Mouse (Mus musculus) stomach, postnatal 0 days (tissue): ENCODE measurements at regions not wholly inside any gene's neighbourhood (a gene's known extent, or its start where the extent isn't known, plus 50 kb on each side); places are given as distances from the start of the nearest gene placed in this dataset.

Experiments used
- CTCF ChIP-seq: IDR thresholded peaks from 2 replicates; pipeline ENCODE4 v1.5.1; 2016; ENCODE audit warnings: antibody characterized with exemption, low read depth, mild to moderate bottlenecking, moderate library complexity
- EP300 ChIP-seq: optimal IDR thresholded peaks from 2 replicates; pipeline ENCODE3; 2016; ENCODE audit warnings: antibody characterized with exemption

DNA sequence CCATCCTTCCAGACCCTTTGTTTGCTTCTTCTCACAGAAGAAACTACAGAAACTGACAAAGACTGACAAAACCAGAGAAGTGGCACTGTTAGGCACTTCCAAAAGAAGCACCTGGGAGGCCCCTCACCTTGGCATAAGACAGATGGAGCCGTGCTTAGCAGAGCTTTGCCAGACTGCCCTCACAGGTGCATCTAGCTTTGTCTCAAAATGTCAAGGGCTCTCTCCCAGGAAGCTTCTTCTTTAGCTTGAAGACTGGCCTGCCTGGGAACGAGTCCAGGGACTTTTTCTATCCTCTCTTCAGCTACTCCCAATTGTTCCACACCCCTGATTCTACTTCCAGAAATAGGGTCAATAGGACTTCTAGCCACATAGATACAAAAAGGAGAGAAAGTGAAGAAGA is 219.4 kb downstream of the Dad1 start:
- no peak for TF ChIP-seq CTCF
- no peak for TF ChIP-seq EP300
